Mouse (Mus musculus) kidney, adult 8-10 months (tissue): ENCODE data around the gene Zic1.

Source experiments
- DNase-seq, 2 experiments: peaks; one replicate each; pipeline ENCODE4 v3.0.0; 2022

Gene Zic1

DNA sequence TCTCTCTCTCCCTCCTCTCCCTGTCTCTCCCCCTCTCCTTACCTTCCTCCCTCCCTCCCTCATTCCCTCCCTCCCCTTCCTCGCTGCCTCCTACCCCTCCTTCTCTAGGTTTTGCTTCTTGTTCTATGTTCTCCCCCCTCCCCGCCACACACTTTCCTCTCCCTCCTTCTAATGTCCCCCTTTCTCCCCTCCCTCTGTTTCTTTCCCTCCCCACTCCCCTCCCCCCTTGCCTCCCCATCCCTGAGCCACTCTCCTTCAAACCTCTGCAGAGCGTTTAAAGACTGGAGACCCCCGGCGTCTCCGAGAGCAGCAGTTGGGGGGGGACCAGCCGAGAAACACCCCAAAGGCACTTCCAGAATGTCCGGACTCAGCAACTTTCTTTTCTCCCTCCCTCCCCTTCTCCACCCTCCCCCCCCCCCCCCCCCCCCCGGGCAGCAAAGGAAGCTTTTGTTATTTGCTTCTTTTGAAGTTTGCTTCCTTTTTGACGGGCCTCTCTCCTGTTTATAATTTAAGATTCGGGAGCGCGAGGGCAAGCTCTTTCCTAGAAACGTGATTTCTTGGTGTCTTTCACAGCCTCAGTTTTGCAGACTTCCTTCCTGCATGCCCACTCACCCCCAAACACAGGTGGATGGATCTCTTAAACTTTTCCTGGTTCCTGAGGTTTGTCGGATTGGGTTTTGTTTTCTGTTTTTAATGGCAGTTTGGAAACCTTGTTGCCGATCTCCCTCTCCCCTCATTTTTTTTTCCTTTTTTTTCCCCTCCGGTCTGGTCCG, 802 bp upstream of the Zic1 start:
- DNase-seq = no peak

- DNase-seq = no peak
Measured at GRCm38 (mm10) chr9:91364971-91365501, 574 bp downstream of the Zic1 start.

GRCm38 (mm10) chr9:91364127-91364970, 1.3 kb downstream of the Zic1 start:
- no peak for DNase-seq

DNA sequence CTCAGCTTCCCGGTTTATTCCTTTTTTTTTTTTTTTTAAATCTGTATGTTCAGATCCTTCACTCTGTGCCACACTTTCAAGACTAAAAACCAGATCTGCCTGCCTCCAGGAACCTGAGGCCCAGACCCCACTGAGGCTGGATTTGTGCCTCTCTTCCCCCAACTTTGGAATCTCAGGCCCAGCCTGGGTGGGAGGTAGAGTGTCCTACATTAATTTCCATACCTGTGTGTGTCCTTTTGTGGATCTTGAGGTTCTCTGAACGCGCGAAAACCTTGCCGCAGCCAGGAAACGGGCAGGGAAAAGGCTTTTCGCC, 1.8 kb downstream of the Zic1 start:
- no peak for DNase-seq

GRCm38 (mm10) chr9:91363011-91363730, 2.4 kb downstream of the Zic1 start:
- no peak for DNase-seq

DNA sequence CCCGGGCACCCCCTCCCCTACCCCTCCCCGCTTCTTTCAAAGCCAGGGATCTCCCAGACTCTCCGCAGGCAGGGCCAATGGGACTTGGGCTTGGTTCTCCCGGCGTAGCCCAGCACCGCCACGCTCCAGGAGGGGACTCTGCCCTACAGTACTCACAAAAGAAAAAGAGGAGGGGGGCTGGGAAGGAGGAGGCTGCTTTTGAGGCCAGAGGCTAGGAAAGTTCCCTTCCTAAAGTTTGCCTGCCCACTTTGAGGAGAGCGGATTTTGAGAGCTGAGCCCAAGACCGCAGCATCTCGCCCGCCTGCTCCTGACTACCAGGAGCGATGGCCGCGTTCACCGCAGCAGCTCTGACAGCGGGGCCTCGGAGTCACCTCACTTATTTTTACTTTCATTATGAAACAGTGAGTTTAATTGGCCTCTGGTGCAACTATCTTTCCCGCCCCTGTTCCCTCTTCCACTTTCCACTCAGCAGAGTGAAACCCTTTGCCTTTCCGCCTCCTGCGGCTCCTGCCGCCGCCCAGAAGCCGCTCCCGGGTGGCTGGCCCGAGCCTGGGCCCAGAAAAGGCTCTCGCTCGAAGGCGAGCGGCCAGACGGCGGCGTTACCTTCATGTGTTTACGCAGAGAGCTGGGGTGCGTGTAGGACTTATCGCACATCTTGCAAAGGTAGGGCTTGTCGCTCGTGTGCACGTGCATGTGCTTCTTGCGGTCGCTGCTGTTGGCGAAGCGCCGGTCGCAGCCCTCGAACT, 3.6 kb downstream of the Zic1 start, which contains the start of gene Zic4:
Zic4 (plus strand) TSS at position 558 of the 746 bp plus-strand sequence.
- no peak for DNase-seq

GRCm38 (mm10) chr9:91361033-91361855, 4.4 kb downstream of the Zic1 start:
- DNase-seq = no peak

DNA sequence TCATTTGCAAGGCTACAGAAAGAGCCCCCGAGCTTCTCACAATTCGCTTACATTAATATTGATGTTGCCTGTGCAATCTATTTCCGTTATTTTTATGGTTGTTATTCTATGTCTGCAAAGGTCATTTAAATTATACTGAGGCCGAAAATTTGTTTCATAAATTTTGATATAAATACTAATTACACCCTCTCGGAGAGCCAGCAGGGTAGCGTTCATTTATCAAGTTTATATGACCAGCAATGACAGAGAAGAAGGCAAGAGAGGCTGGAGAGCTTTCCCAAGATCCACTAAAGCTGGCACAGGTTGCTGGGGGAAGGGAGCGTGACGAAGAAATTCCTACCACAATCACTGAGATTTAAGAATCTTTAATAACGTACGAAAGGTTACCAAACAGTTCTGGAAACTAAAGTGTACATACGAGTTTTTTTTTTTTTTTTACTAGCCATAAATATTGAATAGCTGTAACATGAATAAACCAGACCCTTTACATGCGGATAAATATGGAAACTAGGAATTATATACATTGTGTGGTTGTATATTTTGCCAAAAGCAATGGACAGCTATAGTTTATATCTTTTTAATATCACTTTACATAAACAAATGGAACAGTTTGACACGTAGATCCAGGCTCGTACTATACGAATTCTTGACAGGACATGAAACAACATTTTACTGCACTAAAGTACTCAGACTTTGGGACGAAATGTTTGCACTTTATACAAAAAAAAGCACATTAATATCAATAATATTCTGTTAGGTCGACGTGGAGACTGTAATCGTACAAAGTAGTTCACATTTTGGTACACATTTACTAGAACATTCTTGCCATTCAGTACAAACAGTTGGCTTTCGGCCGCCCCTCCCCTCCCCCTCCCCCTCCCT, 5.2 kb downstream of the Zic1 start:
- no peak for DNase-seq

- DNase-seq = no peak
Measured at GRCm38 (mm10) chr9:91358851-91359687, 6.5 kb downstream of the Zic1 start.

DNA sequence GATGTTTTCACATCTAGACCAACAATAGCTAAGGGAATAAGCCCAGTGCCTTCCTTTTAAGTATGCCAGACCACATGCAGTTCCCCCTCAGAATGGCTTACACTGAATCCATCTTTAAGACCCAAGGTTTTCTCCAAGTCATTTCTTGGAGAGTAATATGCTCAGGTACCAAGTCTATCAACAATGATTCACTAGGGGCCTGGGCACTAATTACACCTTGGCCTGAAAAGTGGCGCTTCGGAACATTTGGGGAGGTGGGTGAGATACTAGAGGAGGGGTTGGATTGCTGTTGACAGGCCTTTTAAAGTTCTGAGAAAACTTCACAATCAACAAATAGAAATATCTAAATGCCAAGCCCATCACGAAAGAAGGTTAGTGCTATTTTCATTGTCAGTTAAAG, 8.3 kb downstream of the Zic1 start:
- DNase-seq = no peak

GRCm38 (mm10) chr9:91356353-91356740, 9.3 kb downstream of the Zic1 start:
- DNase-seq = no peak

GRCm38 (mm10) chr9:91355629-91356352, 9.8 kb downstream of the Zic1 start:
- no peak for DNase-seq

DNA sequence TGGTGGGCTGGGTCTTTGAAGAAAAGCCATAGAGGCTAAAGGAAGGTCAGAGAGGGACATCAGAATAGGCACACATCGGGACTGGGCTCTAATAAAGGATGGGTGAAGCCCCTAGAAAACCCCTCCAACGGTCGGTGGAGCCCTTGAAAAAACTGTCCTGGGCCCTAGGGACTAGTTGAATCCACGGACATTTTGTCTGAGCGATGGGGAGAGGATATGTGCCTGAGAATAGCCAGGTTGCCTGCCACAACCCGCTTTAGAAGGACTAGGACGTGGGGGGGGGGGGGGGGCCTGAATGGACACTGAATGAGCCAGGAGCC, 10.4 kb downstream of the Zic1 start:
- DNase-seq = no peak

DNA sequence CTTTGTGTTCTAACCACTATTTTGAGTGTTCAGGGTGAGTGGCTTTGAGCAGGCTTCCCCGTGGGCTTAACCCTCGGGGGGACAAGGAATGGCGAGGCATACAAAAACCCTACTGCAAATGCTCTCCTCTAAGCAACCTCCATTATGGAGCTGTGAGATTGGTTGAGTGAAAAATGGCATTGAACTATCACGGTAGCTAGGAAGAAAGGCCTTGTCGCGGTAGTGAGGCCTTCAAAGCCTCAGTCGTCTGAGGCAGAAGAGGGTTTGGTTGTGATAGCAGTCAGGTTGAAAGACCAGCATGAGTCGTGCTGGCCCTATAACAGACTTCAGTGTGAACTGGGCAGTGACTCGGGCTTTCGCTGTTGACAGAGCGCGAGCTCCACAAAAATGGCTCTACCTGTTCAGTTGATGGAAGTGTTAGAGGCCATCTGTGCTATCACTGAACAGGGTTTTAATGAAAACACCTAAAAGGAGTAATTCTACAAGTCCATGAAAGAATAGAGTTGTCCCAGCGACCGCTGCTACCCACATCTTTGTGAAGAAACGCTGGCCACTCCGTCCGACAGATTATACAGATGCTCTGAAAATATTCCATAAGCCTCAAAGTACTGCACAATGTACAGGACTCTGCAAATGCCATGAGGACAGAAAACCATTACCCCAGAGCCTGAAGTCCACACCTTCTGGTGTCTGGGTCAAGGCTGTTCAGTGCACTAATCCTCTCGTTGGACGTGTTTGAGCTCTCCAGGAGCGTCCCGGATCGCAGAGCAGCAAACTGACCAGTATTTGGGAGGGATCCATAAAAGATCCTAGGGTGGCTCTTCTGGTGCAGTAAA, 11.0 kb downstream of the Zic1 start:
- DNase-seq = no peak

DNA sequence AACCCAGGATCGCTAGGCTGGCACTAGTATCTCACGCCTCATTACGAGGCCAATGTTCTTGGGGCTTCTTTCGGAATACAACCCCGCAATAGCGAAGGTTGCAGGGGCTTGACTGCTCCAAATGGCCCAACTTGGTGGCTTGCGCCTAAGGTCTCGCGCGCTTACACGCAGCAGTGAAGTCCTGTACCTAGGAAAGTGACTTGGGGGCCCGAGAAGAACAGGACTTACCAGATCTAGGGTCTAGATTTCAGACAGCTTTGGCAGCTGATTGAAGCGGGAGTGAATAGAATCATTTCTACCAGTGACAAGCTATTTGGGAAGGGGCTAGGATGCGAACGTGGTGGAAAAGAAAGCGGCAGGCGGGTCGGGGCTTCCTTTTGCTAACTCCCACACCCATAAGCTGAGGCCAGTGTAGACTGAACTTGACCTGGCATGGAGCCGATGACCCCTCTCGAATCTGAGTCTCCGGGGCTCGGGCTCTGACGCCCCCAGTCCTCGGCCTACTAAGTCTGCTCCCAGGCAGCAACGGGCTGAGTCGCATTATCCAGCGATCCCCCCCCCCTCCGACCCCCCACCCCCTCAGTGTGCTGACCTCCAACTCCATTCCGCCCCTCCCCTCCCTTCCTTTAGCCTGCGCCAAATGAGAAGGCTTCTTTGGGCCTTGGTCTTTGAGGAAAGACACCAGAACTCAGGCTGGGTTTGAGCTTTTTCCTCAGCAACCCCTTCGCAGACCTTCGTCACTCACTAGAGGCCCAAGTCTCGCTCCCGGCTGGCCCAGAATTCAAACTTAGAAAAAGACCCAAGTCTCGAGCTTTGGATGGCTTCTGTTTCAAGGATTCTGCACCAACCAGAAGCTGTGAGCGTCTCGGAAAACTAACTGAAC, 11.8 kb downstream of the Zic1 start:
- no peak for DNase-seq

GRCm38 (mm10) chr9:91352786-91353185, 12.8 kb downstream of the Zic1 start:
- DNase-seq = no peak

DNA sequence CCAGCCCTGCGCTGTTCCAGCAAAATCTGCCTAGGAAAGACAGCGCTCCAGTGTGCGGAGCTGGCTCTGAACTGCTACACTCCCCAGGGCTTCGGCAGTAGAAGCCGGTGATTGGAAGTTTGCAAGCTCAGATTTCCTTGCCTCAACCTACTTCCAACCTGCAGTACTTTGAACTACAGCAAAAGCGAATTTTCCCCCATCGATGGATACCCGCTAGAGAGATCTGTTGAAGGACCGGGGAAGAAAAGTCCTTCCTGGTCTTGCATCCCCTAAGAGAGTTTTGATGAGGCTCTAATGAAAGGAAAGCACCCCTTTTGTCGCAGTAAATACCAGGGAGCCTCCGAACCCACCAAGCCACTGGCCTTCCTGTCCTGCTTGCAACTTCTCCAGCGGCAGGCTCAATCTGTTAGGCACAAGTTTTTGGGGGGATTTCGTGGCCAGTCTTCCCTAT, 13.6 kb downstream of the Zic1 start:
- no peak for DNase-seq
